Mouse (Mus musculus): Measurements from ENCODE around the gene C1rl. TPM values are rescaled to one million over a fixed set of nuclear protein-coding genes. Genes with fewer than 3 reads are reported as not detected.
"Not testable (repeated sequence)": the region's sequence is repeated elsewhere in the genome, so short reads cannot be mapped to it uniquely, and the experiment has no call there.

The C1rl gene
- polyA plus RNA-seq, 1 experiment from 2014 or later, result 0.22 TPM

DNA sequence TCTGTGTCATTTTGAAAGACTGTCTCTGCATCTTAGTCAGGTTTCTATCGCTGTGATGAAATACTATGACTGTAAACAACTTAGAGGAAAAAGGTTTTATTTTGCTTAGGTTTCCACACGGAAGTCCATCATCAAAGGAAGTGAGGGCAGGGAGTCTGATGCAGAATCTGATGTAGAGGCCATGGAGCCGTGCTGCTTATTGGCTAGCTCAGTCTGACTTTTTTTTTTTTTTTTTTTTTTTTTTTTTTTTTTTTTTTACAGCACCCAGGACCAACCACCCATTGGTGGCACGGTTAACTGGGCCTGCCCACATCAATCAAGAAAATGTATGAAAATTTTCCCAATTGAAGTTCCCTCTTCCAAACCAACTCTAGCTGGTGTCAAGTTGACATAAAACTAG, 4.0 kb upstream of the C1rl start:
- no peak overlapping the region for H3K4me2 ChIP-seq (replicated peaks)
- no peak for ATAC-seq (ENCODE audit: low FRiP score, low read depth)
- 83% methylated on average over 4 of the region's 4 CpGs for WGBS

DNA sequence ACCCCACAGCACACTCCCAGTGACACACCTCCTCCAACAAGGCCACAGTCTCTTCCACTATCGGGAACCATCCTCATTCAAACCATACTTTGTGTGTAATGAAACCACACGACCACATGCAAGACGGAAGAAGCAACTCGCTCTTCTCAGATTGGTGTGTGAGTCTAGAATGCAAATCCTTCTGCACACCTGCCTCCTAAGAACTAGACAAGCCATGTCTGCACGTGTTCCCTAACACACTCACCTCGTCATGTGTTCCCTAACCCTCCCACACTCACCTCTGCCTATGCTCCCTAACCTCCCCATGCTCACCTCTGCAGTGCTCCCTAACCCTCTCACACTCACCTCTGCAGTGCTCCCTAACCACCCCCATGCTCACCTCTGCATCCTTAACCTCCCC, 1.5 kb upstream of the C1rl start:
- no peak for ATAC-seq (ENCODE audit: low FRiP score, low read depth)
- Histone ChIP-seq H3K4me1 (no peaks in the 10 kb centered on the region; the same call in 1 of the 2 replicates), H3K27ac (no peak overlapping the region), H3K9me3 (no peaks in the 10 kb centered on the region), H3K4me3 (no peak overlapping the region), H3K27me3 (replicated peaks) (no peaks in the 10 kb centered on the region), H3K36me3 (no peaks in the 10 kb centered on the region), H3K9ac (no peak overlapping the region), H3K4me2 (replicated peaks) (no peak overlapping the region)
- WGBS, result 83% methylated on average over 6 of the region's 6 CpGs

More for the DNA sequence above, 4.0 kb upstream of the C1rl start:
- Histone ChIP-seq H3K27ac (no peak overlapping the region), H3K9ac (no peak overlapping the region), H3K9me3 (no peaks in the 10 kb centered on the region), H3K36me3 (no peaks in the 10 kb centered on the region), H3K4me1 (no peaks in the 10 kb centered on the region; the same call in 1 of the 2 replicates), H3K4me3 (no peak overlapping the region), H3K27me3 (replicated peaks) (no peaks in the 10 kb centered on the region)

DNA sequence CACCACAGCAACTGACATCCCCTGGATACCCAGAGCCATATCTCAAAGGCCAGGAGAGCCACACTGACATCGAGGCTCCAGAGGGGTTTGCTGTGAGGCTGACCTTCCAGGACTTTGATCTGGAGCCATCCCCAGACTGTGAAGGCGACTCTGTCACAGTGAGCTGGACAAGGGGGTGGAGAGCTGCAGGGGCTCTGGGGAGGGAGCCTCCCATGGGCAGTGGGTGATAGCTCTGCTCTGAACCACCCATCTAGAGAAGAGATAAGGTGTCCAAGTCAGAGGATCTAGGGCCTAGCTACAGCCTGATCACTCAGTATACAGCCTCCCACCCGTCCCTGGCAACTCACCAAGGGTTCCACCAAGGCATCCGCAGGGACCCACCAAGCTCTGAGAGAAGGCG, 973 bp downstream of the C1rl start:
- no peaks in the 10 kb centered on the region for H3K9me3 ChIP-seq
- H3K27me3 ChIP-seq (replicated peaks), result no peaks in the 10 kb centered on the region
- H3K9ac ChIP-seq, result no peak overlapping the region
- ATAC-seq (ENCODE audit: low FRiP score, low read depth), result no peak
- no peak overlapping the region for H3K27ac ChIP-seq
- H3K36me3 ChIP-seq, result no peaks in the 10 kb centered on the region
- 83% methylated on average over 5 of the region's 5 CpGs for WGBS
- no peak overlapping the region for H3K4me2 ChIP-seq (replicated peaks)
- no peak overlapping the region for H3K4me3 ChIP-seq
- H3K4me1 ChIP-seq, result no peaks in the 10 kb centered on the region; the same call in 1 of the 2 replicates

DNA sequence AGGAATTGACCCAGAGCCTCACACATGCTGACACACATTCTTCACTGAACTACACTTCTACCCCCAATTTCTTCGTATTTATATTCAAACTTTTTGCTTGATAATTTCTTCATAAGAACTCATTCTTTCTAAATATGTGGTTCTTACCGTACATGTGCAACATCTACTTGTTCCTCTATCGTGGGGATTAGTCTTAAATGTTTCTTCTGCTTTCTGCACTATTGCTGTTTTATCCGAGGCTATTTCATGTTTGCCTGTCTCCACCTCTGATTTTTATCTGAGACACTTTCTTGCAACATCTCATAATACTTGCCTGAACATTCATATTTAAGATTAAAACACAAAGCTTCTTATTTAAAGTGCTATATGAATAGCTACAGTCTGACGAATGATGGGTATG, 3.1 kb downstream of the C1rl start:
- no peak overlapping the region for H3K9ac ChIP-seq
- WGBS, result 94% methylated on average over 5 of the region's 5 CpGs
- ATAC-seq (ENCODE audit: low FRiP score, low read depth), result no peak

DNA sequence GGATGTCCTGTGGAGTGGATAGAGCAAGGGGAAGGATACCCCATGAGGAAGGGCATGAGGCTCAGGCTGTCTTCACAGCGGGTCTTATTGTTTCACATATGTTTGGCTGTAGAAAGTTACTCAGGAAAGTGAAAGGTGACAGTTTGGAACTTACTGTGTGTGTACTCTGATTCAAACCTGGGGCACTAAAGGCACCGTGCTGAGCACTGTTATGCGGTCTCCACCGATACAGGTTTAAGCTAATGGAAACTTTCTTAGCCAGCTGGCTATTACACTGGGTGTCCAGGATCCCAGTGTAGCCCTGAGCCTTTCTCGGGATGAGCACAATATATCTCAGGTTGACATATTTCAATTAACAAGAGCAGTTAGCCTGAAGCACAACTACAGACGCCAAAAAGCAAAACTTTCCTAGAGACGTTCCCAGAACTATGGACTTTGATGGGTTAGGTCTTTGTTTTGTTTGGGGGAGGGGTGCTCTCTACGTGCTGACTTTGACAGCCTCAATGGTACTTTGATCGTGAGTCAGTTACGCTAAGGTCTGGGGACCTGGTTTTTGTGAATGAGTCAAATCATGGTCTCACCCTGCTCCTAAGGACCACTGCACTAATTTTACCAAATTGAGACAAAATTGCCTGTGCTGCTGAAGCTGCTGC, 7.1 kb downstream of the C1rl start:
- H3K27ac ChIP-seq, result no peak overlapping the region
- H3K36me3 ChIP-seq, result no peaks in the 10 kb centered on the region
- no peaks in the 10 kb centered on the region for H3K4me1 ChIP-seq
- no peak overlapping the region for H3K9ac ChIP-seq
- H3K27me3 ChIP-seq (replicated peaks), result no peaks in the 10 kb centered on the region
- no peak overlapping the region for H3K4me2 ChIP-seq (replicated peaks)
- no peak overlapping the region for H3K4me3 ChIP-seq
- no peaks in the 10 kb centered on the region for H3K9me3 ChIP-seq
- no peak for ATAC-seq (ENCODE audit: low FRiP score, low read depth)
- 46% methylated on average over 10 of the region's 10 CpGs for WGBS

More for the DNA sequence above, 3.1 kb downstream of the C1rl start:
- H3K4me1 ChIP-seq, result no peaks in the 10 kb centered on the region; the same call in 1 of the 2 replicates
- H3K27me3 ChIP-seq (replicated peaks), result no peaks in the 10 kb centered on the region
- no peak overlapping the region for H3K4me3 ChIP-seq
- H3K4me2 ChIP-seq (replicated peaks), result no peak overlapping the region
- H3K27ac ChIP-seq, result no peak overlapping the region
- H3K36me3 ChIP-seq, result no peaks in the 10 kb centered on the region
- no peaks in the 10 kb centered on the region for H3K9me3 ChIP-seq

DNA sequence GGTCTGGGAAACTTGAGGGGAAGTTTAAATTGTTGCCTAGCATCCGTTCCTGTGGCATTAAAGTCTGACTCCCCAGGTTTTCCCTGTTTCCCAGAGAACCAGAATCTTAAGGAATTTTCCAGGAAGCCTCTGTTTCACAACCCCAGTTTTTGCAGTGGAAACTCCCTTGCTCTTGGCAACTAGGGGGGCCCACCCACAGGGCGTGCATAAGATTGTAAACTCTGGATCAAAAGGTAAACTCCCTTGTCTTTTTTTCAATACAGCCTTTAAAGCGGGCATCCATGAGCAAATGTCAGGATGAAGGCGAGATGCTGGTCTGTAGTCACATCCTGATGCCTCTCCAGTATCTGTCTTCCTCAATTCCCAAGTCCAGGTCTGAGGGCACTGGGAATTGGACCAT, 8.6 kb downstream of the C1rl start:
- H3K4me2 ChIP-seq (replicated peaks), result no peak overlapping the region
- no peaks in the 10 kb centered on the region for H3K9me3 ChIP-seq
- H3K4me1 ChIP-seq, result no peaks in the 10 kb centered on the region
- no peak overlapping the region for H3K4me3 ChIP-seq
- H3K9ac ChIP-seq, result no peak overlapping the region
- H3K36me3 ChIP-seq, result no peaks in the 10 kb centered on the region
- ATAC-seq (ENCODE audit: low FRiP score, low read depth), result no peak
- no peak overlapping the region for H3K27ac ChIP-seq
- WGBS, result 84% methylated on average over 4 of the region's 4 CpGs
- no peaks in the 10 kb centered on the region for H3K27me3 ChIP-seq (replicated peaks)

DNA sequence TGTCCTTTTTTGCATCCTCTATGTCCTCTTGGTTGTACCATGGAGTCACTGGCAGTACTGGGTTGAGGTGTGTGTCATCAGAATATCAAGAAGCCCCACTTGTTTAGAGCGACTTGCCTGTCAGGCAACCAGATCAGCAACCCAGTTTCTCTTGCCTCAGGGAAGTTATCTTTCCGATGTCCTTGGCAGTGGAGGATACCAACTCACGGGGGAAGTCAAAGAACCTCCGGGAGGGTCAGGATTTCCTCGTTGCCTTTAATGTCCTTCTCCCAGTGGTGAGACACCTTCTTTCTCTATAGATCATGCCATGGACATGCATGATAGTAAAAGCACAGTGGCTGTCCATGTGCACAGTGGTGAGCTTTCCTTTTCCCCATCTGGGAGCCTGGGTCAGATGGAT, 9.1 kb downstream of the C1rl start:
- no peaks in the 10 kb centered on the region for H3K36me3 ChIP-seq
- ATAC-seq (ENCODE audit: low FRiP score, low read depth), result no peak
- H3K4me2 ChIP-seq (replicated peaks), result no peak overlapping the region
- H3K9me3 ChIP-seq, result no peaks in the 10 kb centered on the region
- 90% methylated on average over 5 of the region's 5 CpGs for WGBS
- no peak overlapping the region for H3K4me3 ChIP-seq
- H3K27ac ChIP-seq, result no peak overlapping the region
- no peaks in the 10 kb centered on the region for H3K27me3 ChIP-seq (replicated peaks)
- no peaks in the 10 kb centered on the region for H3K4me1 ChIP-seq
- H3K9ac ChIP-seq, result no peak overlapping the region

DNA sequence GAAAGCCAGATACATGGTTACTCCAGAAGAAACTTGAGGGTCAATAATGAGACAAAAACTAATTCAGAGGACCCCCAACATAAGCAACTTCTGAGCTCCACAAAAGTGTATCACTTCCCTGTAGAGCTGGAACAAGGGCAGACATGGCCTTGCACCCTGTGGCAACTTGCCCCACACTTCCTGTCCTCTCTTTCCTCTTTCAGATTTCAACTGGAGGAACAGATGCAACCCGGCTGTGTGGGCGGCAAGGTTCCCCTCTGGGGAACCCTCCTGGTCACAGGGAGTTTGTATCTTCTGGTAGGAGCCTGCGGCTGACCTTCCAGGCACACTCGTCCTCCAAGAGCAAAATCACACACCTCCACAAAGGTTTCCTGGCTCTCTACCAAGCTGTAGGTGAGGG, 12.1 kb downstream of the C1rl start:
- H3K36me3 ChIP-seq, result no peaks in the 10 kb centered on the region
- no peak for ATAC-seq (ENCODE audit: low FRiP score, low read depth)
- no peaks in the 10 kb centered on the region for H3K27me3 ChIP-seq (replicated peaks)
- H3K9me3 ChIP-seq, result no peaks in the 10 kb centered on the region
- no peak overlapping the region for H3K9ac ChIP-seq
- H3K4me1 ChIP-seq, result no peaks in the 10 kb centered on the region
- 80% methylated on average over 4 of the region's 4 CpGs for WGBS
- H3K4me2 ChIP-seq (replicated peaks), result no peak overlapping the region
- no peak overlapping the region for H3K4me3 ChIP-seq
- H3K27ac ChIP-seq, result no peak overlapping the region

DNA sequence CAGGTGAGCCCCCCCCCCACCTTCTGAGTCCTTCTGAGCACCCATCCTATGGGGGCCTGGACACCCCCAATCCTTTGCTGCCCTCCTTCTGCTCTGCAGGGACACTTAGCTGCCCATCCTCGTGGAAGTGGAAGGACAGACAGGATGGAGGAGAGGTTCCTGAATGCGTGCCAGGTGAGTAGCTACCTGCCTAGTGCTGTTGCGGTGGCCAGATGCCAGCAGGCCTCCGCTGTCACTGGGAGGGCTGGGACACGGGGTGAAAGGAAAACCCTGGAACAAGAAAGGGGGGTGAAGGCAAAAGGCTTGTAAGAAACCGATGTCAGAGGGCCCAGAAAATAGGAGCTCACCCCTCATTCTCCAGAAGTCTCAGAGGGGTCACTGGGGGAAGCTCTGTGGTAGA, 14.1 kb downstream of the C1rl start:
- H3K9ac ChIP-seq, result no peak overlapping the region

DNA sequence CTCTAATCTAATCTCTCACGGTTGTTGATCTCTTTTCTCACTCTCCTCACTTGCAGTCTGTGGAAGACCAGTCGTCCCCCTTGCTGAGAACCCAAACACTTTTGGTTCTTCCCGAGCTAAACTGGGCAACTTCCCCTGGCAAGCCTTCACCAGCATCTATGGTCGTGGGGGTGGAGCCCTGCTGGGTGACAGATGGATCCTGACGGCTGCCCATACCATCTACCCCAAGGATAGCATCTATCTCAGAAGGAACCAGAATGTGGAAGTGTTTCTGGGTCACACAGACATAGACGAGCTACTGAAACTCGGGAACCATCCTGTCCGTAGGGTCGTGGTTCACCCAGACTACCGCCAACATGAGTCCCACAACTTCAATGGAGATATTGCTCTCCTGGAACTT, 15.4 kb downstream of the C1rl start:
- WGBS, result 79% methylated on average over 10 of the region's 10 CpGs
- H3K27me3 ChIP-seq (replicated peaks), result no peaks in the 10 kb centered on the region
- no peaks in the 10 kb centered on the region for H3K36me3 ChIP-seq
- no peaks in the 10 kb centered on the region for H3K9me3 ChIP-seq
- no peak overlapping the region for H3K4me3 ChIP-seq
- no peak overlapping the region for H3K9ac ChIP-seq
- no peak overlapping the region for H3K27ac ChIP-seq
- no peaks in the 10 kb centered on the region for H3K4me1 ChIP-seq
- ATAC-seq (ENCODE audit: low FRiP score, low read depth), result no peak
- no peak overlapping the region for H3K4me2 ChIP-seq (replicated peaks)

More for the DNA sequence above, 14.1 kb downstream of the C1rl start:
- Histone ChIP-seq H3K36me3 (no peaks in the 10 kb centered on the region), H3K27me3 (replicated peaks) (no peaks in the 10 kb centered on the region), H3K9me3 (no peaks in the 10 kb centered on the region), H3K4me3 (no peak overlapping the region), H3K27ac (no peak overlapping the region), H3K4me1 (no peaks in the 10 kb centered on the region), H3K4me2 (replicated peaks) (no peak overlapping the region)
- WGBS, result 83% methylated on average over 6 of the region's 6 CpGs
- no peak for ATAC-seq (ENCODE audit: low FRiP score, low read depth)

DNA sequence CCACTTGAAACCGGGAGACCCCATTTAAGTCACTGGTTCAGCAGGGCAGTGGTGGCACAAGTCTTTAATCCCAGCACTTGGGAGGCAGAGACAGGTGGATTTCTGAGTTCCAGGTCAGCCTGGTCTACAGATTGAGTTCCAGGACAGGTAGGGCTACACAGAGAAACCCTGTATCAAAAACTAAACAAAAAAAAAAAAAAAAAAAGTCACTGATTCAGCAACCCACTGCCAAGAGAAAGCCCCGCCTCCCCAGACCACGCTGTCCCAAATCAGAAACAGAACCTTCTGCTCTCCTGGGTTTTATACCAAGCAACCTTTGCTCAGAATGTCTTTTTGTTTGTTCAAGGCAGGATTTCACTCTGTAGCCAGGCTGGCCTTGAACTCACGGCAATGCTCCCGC, 16.3 kb downstream of the C1rl start:
- WGBS, result 91% methylated on average over 5 of the region's 5 CpGs
- not testable (repeated sequence) for H3K27me3 ChIP-seq (replicated peaks); H3K4me3 ChIP-seq; H3K9ac ChIP-seq; H3K27ac ChIP-seq; H3K36me3 ChIP-seq; ATAC-seq (ENCODE audit: low FRiP score, low read depth); H3K4me1 ChIP-seq; H3K9me3 ChIP-seq; H3K4me2 ChIP-seq (replicated peaks)

DNA sequence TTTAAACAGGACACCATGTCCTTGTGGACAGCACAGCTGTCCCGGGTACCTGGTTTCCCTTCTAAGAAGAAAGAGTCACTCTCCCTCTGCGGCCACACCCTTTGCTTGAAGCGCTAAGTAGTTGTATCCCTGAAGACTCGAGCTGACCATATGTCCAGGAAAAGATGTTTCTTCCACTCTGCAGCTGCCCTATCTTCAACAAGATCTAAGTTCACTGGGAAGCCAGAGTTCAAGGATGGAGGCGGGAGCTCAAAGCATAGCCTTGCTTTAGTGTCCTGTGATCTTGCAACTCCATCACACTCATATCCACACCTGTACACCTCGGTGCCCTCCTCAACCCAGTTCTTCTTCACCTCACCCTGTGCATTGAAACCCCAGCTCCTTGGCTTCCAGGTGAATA, 19.0 kb downstream of the C1rl start:
- H3K4me2 ChIP-seq (replicated peaks), result no peak overlapping the region
- no peaks in the 10 kb centered on the region for H3K27me3 ChIP-seq (replicated peaks)
- H3K36me3 ChIP-seq, result no peaks in the 10 kb centered on the region
- 70% methylated on average over 6 of the region's 6 CpGs for WGBS
- no peaks in the 10 kb centered on the region for H3K9me3 ChIP-seq
- no peak overlapping the region for H3K4me3 ChIP-seq
- no peaks in the 10 kb centered on the region for H3K4me1 ChIP-seq
- no peak overlapping the region for H3K9ac ChIP-seq
- ATAC-seq (ENCODE audit: low FRiP score, low read depth), result no peak
- no peak overlapping the region for H3K27ac ChIP-seq

DNA sequence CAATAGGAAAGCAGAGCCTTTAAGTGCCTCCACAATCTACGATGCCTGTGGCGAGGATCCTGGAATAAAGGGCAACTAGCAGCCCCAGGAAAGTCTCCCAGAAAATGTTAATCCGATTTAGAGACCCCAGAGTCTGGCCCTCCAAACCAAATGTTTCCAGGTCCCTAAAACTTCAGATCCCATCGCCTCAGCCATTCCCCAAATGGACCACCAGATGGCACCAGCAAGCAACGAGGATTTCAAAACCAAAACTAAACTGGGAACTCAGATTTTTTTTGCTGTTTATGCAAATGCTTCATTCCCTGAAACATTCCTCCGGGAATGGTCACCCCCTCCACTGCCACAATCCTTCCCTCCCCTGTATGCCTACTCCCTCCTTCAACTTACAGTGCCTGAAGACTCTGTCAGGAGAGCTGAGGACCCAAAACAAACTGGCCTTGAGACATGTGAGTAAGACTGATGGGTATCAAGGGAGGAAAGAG, 19.5 kb downstream of the C1rl start, which contains the start of gene C1ra:
C1ra (plus strand) TSS at position 51 of the 482 bp plus-strand sequence.
- no peaks in the 10 kb centered on the region for H3K4me1 ChIP-seq
- H3K9me3 ChIP-seq, result no peaks in the 10 kb centered on the region
- no peak within 1 kb of the TSS for H3K4me3 ChIP-seq
- peak within 1 kb of the TSS; percentile 42 for H3K4me2 ChIP-seq (replicated peaks)
- H3K27me3 ChIP-seq (replicated peaks), result no peaks in the 10 kb centered on the region
- 14% methylated on average over 6 of the region's 6 CpGs for WGBS
- H3K27ac ChIP-seq, result no peak within 1 kb of the TSS
- no peak within 1 kb of the TSS for H3K9ac ChIP-seq
- no peaks in the 10 kb centered on the region for H3K36me3 ChIP-seq
- ATAC-seq (ENCODE audit: low FRiP score, low read depth), result no peak

Data from neural tube, embryonic 12.5 days (tissue).